Mouse (Mus musculus) ES-Bruce4 (cell line): ENCODE results near the gene Gramd1c. TPM values are rescaled to one million over a fixed set of nuclear protein-coding genes. Genes with fewer than 3 reads are reported as not detected.

Experiments used
- H3K27ac ChIP-seq: 2 replicates; pipeline ENCODE4 v1.5.1; 2012; ENCODE audit warnings: low read length, inconsistent platforms; ENCODE audit not compliant: insufficient read depth
- H3K27me3 ChIP-seq: 2 replicates; pipeline ENCODE4 v1.6.1; 2012; ENCODE audit warnings: mild to moderate bottlenecking, low read length, inconsistent platforms; ENCODE audit not compliant: control insufficient read depth, poor library complexity, insufficient read depth, severe bottlenecking
- H3K36me3 ChIP-seq: 2 replicates; pipeline ENCODE4 v1.6.1; 2012; ENCODE audit warnings: inconsistent platforms, mild to moderate bottlenecking, low read length, moderate library complexity; ENCODE audit not compliant: control insufficient read depth, poor library complexity, insufficient read depth, severe bottlenecking
- H3K4me1 ChIP-seq: one replicate; pipeline ENCODE4 v1.8.1; 2011; ENCODE audit warnings: low read length; ENCODE audit not compliant: control insufficient read depth, insufficient read depth
- H3K4me3 ChIP-seq: 2 replicates; pipeline ENCODE4 v1.5.1; 2011; ENCODE audit warnings: low read depth, mild to moderate bottlenecking, low read length
- H3K9ac ChIP-seq: 2 replicates; pipeline ENCODE4 v1.6.1; 2012; ENCODE audit warnings: low read depth, mild to moderate bottlenecking, inconsistent platforms; ENCODE audit not compliant: poor library complexity, severe bottlenecking
- H3K9me3 ChIP-seq: replicated peaks from 2 replicates; pipeline ENCODE4 v1.6.1; 2012; ENCODE audit warnings: mild to moderate bottlenecking, low read length, inconsistent platforms; ENCODE audit not compliant: control insufficient read depth, poor library complexity, insufficient read depth, severe bottlenecking
- CTCF ChIP-seq: IDR thresholded peaks from one replicate; pipeline ENCODE4 v1.8.1; 2011; ENCODE audit warnings: low read depth, low read length
- EP300 ChIP-seq: IDR thresholded peaks from 2 replicates; pipeline ENCODE4 v1.6.1; 2011; ENCODE audit warnings: low read depth, low read length; ENCODE audit not compliant: insufficient read depth
- POLR2A ChIP-seq: IDR thresholded peaks from one replicate; pipeline ENCODE4 v1.8.1; 2011; ENCODE audit warnings: low read length; ENCODE audit not compliant: insufficient read depth
- polyA plus RNA-seq: library from polyadenylated mRNA; stranded (reverse); fragments of >200 nt; gene quantifications from 2 replicates; pipeline ENCODE4 v1.2.4, GENCODE M21; 2011; ENCODE audit warnings: low read depth; ENCODE audit not compliant: missing spikeins, insufficient read depth, insufficient read length

Gene Gramd1c
- polyA plus RNA-seq, 1 experiment = 3.0 TPM

GRCm38 (mm10) chr16:43945351-43945750, 117.8 kb downstream of the Gramd1c start:
- H3K9ac ChIP-seq = no peak overlapping the region

GRCm38 (mm10) chr16:43940846-43941245, 122.3 kb downstream of the Gramd1c start:
- no peaks in the 10 kb centered on the region for H3K36me3 ChIP-seq
- no peaks in the 10 kb centered on the region for H3K27me3 ChIP-seq
- no peaks in the 10 kb centered on the region for H3K4me1 ChIP-seq
- no peak overlapping the region for H3K9ac ChIP-seq
- TF ChIP-seq CTCF (no peak), POLR2A (no peak), EP300 (no peak)
- H3K27ac ChIP-seq = no peak overlapping the region
- no peaks in the 10 kb centered on the region for H3K9me3 ChIP-seq
- H3K4me3 ChIP-seq = no peak overlapping the region

More at GRCm38 (mm10) chr16:43945351-43945750, 117.8 kb downstream of the Gramd1c start:
- Histone ChIP-seq H3K27ac (no peak overlapping the region), H3K4me1 (no peaks in the 10 kb centered on the region), H3K9me3 (no peaks in the 10 kb centered on the region), H3K4me3 (no peak overlapping the region), H3K27me3 (no peaks in the 10 kb centered on the region), H3K36me3 (no peaks in the 10 kb centered on the region)
- TF ChIP-seq POLR2A (no peak), EP300 (no peak), CTCF (no peak)

GRCm38 (mm10) chr16:43935892-43936291, 127.3 kb downstream of the Gramd1c start:
- TF ChIP-seq EP300 (no peak), POLR2A (no peak), CTCF (no peak)
- Histone ChIP-seq H3K9ac (no peak overlapping the region), H3K4me1 (no peaks in the 10 kb centered on the region)

GRCm38 (mm10) chr16:43935367-43935766, 127.8 kb downstream of the Gramd1c start:
- no peak overlapping the region for H3K27ac ChIP-seq
- no peak for TF ChIP-seq EP300
- no peak for TF ChIP-seq CTCF
- TF ChIP-seq POLR2A = no peak
- no peak overlapping the region for H3K9ac ChIP-seq
- H3K4me3 ChIP-seq = no peak overlapping the region
- no peaks in the 10 kb centered on the region for H3K27me3 ChIP-seq
- no peaks in the 10 kb centered on the region for H3K9me3 ChIP-seq
- no peaks in the 10 kb centered on the region for H3K4me1 ChIP-seq
- H3K36me3 ChIP-seq = no peaks in the 10 kb centered on the region

More at GRCm38 (mm10) chr16:43935892-43936291, 127.3 kb downstream of the Gramd1c start:
- no peaks in the 10 kb centered on the region for H3K36me3 ChIP-seq
- no peak overlapping the region for H3K4me3 ChIP-seq
- no peaks in the 10 kb centered on the region for H3K27me3 ChIP-seq
- no peak overlapping the region for H3K27ac ChIP-seq
- H3K9me3 ChIP-seq = no peaks in the 10 kb centered on the region

GRCm38 (mm10) chr16:43934856-43935255, 128.3 kb downstream of the Gramd1c start:
- TF ChIP-seq CTCF (no peak), POLR2A (no peak), EP300 (no peak)
- Histone ChIP-seq H3K9ac (no peak overlapping the region), H3K27ac (no peak overlapping the region), H3K9me3 (no peaks in the 10 kb centered on the region), H3K27me3 (no peaks in the 10 kb centered on the region), H3K36me3 (no peaks in the 10 kb centered on the region), H3K4me3 (no peak overlapping the region), H3K4me1 (no peaks in the 10 kb centered on the region)

- Histone ChIP-seq H3K4me3 (no peak overlapping the region), H3K4me1 (no peaks in the 10 kb centered on the region), H3K27ac (no peak overlapping the region), H3K9me3 (no peaks in the 10 kb centered on the region), H3K9ac (no peak overlapping the region), H3K36me3 (no peaks in the 10 kb centered on the region), H3K27me3 (no peaks in the 10 kb centered on the region)
- TF ChIP-seq POLR2A (no peak), EP300 (no peak), CTCF (no peak)
These were observed 130.1 kb downstream of the Gramd1c start for GRCm38 (mm10) chr16:43933041-43933440.

- H3K4me1 ChIP-seq = no peaks in the 10 kb centered on the region
- H3K9me3 ChIP-seq = no peaks in the 10 kb centered on the region
- TF ChIP-seq CTCF (no peak), POLR2A (no peak), EP300 (no peak)
- H3K27me3 ChIP-seq = no peaks in the 10 kb centered on the region
- H3K27ac ChIP-seq = no peak overlapping the region
- H3K4me3 ChIP-seq = no peak overlapping the region
- no peak overlapping the region for H3K9ac ChIP-seq
- no peaks in the 10 kb centered on the region for H3K36me3 ChIP-seq
These were observed 130.8 kb downstream of the Gramd1c start for GRCm38 (mm10) chr16:43932319-43932718.
